Mouse (Mus musculus) WW6 (cell line): ENCODE results near the gene A930018P22Rik.

Experiments used
- DNase-seq: peaks from one replicate; pipeline ENCODE4 v3.0.0-alpha.2; 2013; ENCODE audit warnings: low read depth, low spot score

A930018P22Rik gene

DNA sequence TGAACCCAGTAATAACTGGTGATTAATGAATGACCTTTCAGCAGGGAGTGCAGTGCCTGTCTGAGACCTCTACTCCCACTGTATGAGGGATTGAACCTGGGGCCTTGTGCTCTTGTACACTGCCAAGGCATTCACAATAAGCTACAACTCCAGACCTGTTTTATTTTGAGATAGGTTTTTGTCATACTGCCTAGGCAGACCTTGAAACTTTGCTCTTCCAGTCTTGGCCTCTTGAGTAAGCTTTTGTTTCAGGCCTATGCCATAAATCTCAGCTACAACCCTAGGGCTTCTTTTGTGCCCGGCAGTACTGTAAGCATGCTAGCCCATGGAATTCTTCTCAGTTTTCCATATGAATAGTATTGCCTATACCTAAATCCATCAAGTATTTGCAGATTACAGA is 3.5 kb upstream of the A930018P22Rik start:
- no peak for DNase-seq

DNA sequence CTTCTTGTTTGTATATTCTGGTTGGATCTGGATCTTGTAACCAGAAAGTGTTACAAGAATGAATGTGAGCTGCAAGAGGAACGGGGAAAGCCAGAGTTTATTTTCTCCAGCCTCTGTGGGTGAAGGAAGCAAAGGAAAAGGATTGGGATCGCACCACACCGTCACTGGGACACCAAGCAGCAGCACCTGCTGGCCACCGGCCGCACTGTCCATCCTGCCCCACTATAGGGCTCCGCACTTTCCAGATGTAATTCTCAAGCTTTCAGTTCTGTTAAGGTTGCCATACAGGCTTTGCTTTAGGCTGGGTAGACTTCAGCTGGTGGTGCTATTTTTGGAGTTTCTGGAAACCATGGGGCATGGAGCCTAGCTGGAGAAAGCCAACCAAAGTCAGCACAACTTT is 2.3 kb upstream of the A930018P22Rik start:
- DNase-seq, result no peak

DNA sequence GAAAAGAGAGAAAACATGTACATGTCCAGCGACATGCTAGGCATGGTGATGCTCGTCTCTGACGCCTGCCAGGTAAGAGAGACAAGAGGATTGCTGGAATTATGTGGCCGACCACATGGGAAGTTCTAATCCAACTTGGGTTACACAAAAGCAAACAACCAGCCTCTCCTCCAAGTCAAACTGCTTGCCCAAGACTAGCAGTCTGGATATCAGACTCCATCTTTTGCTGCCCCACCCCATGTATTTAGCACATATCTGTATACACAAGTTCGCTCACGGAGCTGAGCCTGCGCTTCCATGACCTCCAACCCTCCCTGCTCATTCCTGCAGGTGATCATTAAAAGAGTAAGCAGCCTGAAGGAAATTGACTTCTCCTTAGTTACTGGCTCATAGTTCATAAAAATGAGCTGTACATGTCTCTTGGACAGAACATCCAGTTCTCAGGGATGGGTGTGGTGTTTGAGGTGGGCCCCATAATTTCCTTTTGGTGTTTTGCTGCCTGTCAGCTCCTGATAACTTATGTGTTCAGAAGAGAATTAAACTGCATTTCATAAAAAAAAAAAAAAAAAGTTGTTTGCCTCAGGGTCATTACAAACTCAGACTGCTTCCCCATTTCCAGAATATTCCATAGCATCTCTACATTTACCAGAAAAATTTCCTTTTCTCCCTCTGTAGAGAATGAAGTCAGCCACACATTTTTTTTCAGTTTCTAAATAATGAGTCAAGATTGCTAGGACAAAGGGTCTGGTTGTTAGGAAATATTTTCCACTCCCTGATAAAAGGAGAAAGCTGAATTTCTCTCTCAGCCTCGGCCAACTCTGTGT is 676 bp upstream of the A930018P22Rik start:
- no peak for DNase-seq

GRCm38 (mm10) chr2:104123540-104123939 is 971 bp downstream of the A930018P22Rik start:
- DNase-seq, result no peak

DNA sequence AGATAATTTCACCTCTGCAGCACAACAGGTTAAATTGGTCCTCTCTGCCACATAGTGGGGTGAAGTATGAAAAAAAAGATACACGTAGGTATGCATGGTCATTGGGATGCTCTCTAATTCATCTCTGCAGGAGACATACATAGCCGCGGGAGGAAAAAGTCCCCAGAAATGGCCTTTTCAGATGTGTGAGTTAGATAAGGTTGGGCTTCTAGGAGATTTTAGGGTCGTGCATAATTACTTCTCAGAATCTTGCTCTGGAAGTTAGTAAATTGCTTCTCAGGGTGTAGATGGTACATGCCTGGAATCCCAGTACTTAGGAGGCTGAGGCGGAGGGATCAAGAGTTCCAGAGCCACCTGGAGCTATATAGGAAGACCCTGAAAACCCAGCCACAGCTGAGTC is 1.5 kb downstream of the A930018P22Rik start:
- no peak for DNase-seq

- DNase-seq, result no peak
Measured at GRCm38 (mm10) chr2:104128803-104129531, 6.4 kb downstream of the A930018P22Rik start.

DNA sequence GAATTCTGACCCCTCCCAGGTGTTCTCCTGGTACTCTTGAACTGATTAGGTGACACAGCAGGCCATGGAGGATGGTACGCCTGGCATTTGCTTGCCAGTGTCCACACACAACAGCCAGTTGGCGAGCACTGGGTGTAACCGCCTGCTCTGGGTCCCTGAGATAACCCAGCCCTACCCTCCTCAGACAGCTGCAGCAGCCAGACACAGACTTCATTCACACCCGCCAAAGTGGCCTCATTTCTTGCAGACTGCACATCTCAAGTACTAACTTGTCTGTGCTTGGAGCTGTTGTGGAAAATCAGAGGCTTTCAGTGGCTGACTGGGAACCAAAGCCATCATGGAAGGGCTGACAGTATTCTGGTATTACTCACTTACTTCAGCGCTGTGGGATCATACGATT is 7.6 kb downstream of the A930018P22Rik start:
- no peak for DNase-seq

- no peak for DNase-seq
Measured at GRCm38 (mm10) chr2:104130969-104131368, 8.4 kb downstream of the A930018P22Rik start.

GRCm38 (mm10) chr2:104132266-104132859 is 9.8 kb downstream of the A930018P22Rik start:
- DNase-seq, result no peak

GRCm38 (mm10) chr2:104133042-104133810 is 10.7 kb downstream of the A930018P22Rik start:
- no peak for DNase-seq

- DNase-seq, result peak; percentile 53
Measured at GRCm38 (mm10) chr2:104134150-104135056, 11.8 kb downstream of the A930018P22Rik start.

- no peak for DNase-seq
Measured at GRCm38 (mm10) chr2:104135920-104136319, 13.4 kb downstream of the A930018P22Rik start.

DNA sequence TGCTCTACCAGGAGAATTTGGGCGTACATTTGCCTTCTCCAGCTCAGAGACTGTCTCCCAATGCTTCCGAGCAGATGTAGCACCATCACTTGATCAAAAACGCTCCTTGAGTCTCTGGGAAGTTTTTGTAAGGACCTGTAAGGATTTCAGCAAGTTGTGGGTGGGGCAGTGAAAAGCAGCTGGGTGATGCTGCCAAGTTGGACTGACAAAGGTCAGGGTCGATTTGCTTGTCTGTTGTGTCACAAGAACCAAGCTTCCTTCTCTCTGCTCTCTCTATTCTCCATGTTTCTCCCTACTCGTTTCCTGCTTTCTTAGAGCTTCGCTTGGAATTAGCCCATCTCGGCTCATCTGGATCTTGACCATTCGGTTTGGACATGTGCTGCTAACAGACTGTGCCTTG is 19.6 kb downstream of the A930018P22Rik start:
- no peak for DNase-seq

- DNase-seq, result no peak
Measured at GRCm38 (mm10) chr2:104144004-104144403, 21.4 kb downstream of the A930018P22Rik start.

DNA sequence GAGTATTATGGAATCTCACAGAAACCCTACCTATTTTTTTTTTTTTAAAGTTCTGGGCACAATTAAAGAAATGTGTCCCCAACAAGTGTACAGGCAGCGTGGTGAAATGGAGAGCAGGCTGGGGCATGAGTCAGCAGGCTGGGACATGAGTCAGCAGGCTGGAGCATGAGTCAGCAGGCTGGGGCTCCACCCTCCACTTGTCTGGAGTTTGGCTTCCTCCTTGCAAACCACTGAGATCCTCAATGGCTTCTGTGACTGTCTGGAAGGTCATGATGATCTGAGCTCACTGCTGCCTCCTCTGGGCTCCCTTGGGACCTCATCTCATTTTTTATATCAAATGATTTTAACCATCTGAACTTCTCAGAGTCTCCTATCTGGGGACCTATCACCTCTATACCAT is 23.4 kb downstream of the A930018P22Rik start:
- DNase-seq, result peak; percentile 53

- no peak for DNase-seq
Measured at GRCm38 (mm10) chr2:104147910-104148561, 25.5 kb downstream of the A930018P22Rik start.

DNA sequence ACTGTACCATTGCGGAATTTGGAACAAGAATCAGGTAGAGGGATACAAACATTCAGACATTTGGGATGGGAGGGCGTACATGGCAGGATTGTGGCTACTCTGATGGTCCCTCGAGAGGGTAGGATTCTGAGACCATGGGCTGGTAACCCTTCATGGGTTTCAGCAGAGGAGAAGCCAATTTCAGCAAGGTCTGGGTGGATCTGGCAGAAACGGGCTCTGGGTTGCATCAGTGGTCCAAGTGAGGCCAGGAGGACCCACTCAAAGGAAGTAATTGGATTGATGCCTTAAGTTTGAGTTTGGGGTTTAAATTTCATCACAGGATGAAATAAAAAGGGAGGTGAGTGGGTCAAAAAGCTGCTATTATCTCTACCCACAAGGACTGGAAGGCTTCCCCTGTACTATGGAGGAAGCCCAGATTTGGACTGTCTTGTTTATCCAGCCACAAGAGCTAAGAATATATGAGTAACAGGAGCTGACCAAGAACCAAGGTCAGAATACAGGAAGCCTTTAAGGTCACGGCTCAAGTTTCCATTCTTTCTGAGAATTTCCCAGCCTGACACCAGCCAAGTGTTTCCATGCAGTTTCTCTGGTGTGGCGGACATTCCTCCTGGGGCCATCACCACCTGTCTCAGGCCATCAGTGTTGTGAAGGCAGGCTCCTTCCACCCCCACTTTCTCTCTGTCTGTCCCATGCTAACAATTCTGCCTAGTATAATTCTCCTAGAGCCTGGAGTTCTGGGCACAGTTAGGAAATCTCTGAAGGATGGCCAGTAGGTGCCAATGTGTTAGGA is 28.2 kb downstream of the A930018P22Rik start:
- no peak for DNase-seq

DNA sequence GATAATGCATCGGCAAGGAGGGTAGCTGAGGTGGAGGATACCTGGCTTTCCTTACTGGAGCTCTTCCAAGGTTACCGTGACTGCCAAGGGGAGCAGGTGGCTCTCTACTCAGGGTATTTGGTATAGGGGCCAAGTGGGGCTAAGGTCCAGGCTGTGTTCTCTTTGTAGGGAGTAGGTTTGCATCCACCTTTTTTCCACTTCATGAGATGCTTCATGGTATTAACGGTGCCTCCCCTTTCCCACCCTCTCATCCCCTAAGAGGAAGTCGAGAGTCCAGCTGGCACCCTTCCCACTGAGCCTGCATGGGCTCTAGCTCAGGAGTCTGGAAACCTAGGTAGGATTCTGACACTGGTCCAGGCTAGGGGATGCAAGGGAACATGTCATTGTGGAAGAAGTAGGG is 30.8 kb downstream of the A930018P22Rik start:
- no peak for DNase-seq

DNA sequence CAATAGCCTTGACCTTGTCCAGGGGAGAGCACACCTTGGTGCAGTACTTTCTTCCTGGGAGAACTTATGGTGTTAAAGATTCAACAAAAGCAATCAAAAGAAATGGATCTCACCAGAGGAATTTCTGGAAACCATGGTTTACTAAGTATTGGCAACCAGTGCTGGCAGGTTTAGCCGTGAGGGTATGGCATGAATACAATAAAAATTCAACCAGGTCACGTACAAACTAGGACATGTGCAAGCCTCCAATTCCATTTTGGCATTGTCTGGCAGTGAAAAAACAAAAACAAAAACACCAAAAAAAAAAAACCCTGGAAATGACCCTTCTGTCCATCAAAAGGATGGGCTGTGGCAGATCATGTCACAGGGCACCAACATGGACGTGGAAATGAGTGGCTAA is 31.3 kb downstream of the A930018P22Rik start:
- DNase-seq, result no peak
